Mouse (Mus musculus) adrenal gland (tissue): ENCODE measurements at regions not wholly inside any gene's neighbourhood (a gene's known extent, or its start where the extent isn't known, plus 50 kb on each side); places are given as distances from the start of the nearest gene placed in this dataset.

Experiments used
- intact Hi-C: fragments of 180-260 bp; cut with DNase I; formaldehyde crosslinking; loops from one replicate; pipeline ENCODE4 v1.15.1; 2025

DNA sequence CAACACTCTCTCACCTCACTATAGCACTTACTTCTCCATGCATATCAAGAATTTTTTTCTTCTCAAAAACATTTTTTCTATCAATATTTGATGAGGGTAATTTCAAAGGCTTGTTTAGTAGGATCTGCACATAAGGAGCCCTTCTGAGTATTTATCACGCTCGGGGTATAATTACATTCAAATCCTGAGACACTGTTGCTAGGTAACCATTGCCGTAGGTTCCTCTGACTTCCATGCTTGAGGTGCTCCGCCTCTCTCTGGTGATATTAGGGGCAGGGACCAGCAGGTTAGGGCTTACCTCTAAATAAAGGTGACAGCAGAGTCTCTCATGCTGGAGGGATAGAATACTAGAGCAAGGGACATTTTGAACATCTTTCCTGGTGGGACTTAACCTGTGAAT, 54.4 kb upstream of the 9630041A04Rik start:
- intact Hi-C loops, result no loop called here

DNA sequence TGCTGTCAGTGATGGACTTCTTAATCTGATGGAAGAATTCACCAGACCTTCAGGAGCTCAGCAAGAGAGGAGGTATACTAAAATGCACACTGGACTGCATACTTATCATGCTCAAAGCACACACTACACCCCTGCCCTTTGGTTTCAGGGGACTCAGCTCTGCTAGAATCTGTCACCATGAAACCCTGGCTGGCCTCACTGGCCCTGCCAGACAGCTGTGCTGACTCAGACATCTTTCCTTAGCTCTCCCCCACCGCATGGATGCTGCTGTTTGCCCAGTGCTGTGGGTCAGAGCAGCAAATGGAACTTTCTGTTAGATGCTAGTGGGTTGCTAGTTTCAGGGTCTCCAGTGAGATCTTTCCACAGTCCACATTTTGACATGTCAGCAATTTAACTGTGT, 64.9 kb upstream of the 9630041A04Rik start:
- intact Hi-C loops, result no loop called here

DNA sequence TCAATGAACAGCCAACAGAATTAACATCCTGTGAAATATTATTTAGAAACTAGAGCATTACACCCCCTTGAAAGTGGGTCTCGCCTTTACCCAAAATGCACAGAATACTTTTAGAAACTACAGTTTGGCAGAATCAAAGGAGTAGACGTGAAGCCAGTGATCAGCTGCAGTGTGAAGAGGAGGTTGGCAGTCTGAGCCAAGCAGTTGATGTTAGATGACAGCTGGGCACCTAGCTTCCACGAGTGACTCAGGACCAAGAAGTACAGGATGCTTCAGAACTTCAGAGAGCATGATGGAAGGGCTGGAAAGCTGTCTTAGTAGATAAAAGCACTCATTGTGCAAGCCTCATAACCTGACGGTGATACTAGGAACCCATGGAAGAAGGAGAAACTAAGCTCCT, 65.6 kb upstream of the 9630041A04Rik start:
- intact Hi-C loops, result no loop called here

DNA sequence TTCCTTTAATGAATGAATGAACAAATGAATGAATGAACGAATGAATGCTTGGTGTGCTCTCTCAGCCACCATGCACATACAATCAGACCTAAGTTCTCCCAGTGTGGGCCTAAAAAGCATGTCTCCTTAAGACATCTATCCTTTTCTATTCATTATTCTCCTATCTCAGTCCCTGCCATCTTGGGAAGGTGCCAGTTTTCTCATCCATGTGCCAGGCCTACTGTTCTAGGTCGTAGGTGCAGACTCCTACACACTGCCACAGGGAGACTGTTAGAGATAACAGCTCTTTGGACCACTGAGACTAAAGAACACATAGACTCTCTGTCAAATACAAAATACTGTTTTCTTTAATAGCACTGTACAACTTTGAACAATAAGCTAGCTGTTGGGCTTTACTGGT, 66.2 kb upstream of the 9630041A04Rik start:
- intact Hi-C loops, result no loop called here

DNA sequence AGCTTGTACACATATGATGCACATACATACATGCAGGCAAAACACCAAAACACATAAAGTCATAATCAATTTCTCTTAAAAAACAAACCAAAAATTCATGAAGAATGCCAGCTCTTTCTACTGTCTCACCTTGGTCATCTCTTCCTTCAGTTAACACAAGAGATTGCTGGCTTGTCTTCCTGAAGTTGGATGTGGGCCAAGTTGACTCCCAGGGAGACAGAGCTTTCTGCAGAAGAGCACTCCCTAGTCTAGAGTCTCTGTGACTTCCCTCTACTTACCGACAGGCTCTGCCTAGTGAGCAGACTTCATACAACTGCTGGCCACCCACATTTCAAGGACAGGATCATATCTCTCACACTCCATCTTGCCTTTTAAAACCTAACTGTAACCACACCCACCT, 70.7 kb upstream of the 9630041A04Rik start:
- intact Hi-C loops, result no loop called here

DNA sequence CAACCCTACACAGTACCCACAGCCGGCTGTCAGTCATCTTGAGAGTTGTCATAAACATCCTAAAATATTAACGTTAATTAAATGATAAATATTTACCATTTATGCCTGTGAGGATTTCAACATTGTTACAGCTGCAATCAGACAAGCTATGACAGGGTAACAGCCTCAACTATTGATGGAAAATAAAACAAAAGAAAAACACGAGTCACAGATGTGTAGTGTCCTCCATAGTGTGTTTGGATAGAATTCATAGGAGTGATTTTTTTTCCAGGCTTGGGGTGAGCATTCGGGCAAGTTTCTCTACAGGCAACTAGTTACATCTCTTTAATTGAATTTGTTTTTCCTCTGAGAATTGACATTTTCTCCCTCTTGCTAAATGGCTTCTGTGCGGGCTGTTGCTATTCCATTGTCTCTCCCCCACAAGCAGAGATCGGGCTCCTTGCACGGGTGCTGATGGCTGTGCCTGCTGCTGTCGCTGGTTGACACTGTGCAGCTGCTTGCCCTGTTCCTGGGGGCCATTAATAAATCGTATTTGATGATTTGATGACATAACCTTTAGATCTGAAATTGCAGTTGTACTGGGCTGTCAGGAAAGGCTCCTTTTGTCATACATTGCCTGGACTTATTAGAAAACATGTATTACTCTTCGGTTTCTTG, 120.6 kb upstream of the 9630041A04Rik start:
- intact Hi-C loops, result no loop called here

DNA sequence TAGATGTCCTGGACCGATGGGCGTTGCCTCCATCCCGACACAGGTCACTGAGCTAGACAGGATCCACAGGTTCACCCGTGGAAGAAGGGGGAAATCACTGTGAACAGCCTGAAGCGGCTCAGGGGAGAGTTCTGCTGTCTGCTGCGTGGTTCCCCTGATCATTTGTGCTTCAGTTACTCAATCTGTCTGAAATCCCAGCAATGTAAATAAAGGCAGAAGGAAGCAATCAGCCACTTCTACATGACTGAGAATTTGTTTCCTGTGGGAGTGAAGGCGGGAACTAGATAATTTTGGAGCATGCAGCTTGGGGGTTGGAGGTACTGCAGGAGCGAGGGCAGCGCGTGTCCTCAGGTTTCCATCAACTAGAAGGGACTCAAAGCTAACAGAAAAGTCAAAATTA, 122.3 kb upstream of the 9630041A04Rik start:
- intact Hi-C loops, result no loop called here

DNA sequence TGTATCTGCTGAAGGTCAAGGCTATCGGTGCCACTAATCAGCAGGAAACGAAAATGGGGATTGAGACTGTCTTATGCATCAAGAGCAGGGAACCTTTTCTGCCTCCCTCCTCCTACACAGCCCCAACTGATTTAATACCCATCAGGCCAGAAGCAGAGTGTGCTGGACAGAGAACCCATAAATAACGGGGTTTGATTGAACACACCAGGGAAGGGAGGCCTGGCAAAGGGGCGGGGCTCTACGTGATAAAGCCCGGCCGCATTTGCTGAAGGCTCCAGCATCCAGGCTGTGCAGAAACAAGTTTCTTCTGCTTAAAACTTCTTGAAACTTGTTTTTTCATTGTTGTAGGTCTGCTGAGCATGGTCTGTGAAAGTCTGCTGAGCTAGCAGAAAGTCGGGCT, 127.4 kb upstream of the 9630041A04Rik start:
- intact Hi-C loops, result no loop called here

DNA sequence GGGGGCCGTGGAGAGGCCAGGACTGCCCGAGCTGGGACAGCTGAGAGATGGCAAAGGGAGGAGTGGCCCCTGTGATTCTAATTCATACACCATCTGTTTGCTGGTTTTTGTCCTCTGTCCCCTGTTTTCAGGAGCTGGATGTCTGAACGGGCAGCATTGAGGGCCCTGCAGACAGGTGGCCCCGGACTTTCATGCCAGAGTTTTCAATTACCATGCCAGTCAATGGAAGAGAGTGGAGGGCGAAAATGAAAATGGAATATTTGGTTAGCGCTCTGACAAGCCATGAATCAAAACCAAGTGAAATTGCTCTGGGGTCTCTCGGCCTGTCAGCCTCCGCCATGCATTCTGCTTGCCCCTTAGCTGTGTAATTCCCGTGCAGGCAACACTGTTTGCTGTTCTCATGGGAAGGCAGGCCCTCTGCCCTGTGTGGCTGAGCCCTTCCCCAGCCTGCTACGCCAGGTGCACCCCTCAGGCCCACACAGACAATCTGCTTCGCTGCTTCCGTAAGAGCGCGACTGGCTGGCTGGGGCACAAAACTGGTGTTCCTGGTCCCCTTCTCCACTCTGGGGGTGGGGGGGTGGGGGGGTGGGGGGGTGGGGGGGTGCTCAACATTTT, 127.9 kb upstream of the 9630041A04Rik start:
- intact Hi-C loops, result no loop called here

DNA sequence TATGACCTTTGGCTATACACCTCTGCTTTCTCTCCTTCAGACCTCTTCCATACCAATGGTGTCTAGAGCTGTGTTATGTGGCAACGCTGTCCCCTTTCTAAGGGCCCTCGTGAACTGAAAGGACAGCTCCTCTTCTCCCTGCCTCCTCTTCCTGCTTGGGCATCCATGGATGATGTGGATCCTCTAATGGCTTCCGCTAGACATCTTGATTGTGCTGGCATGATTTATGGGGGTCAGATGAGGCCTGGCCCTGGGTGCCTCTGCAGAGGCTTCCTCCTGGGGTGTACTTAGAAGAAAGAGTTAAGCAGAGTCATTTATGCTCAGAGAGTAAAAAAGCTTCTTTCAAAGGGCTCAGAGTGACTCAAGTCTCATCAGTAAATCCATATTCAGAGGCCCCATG, 131.5 kb upstream of the 9630041A04Rik start:
- intact Hi-C loops, result no loop called here

DNA sequence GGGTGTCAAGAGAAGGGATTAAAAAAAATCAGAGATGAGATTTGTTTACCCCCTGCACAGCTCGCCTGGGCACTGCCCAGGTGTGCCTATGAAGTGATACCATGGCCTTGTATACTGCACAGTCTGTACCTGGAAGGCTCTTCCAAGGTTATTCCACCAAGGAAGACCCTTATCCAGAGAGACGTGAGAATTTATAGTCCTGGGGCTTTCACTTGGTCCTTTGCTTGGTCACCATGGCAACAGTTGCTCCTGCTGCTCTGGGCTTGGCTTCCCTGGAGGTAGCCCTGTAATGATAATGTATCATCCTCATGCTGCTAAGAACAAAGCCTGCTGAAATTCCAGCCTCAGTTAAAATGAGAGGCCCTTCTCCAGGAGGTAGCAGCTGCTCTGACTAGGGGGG, 143.7 kb upstream of the 9630041A04Rik start:
- intact Hi-C loops, result no loop called here

DNA sequence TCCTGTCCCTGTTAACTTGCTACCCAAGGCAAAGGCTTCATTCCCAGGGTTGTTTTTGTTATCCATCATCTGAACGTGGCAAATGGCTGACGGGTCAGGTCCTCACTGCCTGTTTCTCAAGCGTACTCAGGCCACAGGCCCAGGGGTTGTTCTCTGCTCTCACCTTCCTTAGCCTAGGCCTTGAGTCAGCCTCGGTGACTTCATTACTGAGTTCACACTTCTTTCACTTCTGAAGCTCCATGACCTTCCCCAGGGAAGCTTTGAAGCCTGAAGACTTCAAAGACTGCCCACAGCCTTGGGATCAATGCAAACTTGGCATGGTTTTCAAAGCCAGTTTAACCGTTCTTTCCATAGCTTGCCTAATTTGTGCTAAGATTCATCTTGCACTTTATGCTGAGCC, 145.3 kb upstream of the 9630041A04Rik start:
- intact Hi-C loops, result no loop called here

DNA sequence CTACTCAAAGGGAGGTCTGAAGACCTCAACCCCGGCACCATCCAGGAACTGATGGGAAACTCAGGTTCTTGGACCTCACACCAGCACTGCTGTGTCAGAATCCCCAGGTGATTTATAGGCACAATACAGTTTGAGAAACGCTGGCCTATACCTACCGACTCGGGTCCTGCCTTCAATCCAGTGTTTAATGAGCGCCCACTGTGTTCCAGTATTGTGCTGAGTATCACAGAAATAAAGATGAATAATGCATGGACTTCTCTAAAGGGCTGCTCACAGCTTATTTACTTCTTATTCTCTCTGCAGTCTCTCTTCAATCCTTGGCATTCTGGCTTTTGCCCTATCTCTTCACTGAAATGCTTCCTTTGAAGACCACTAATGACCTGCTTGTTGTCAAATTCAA, 146.8 kb upstream of the 9630041A04Rik start:
- intact Hi-C loops, result no loop called here

DNA sequence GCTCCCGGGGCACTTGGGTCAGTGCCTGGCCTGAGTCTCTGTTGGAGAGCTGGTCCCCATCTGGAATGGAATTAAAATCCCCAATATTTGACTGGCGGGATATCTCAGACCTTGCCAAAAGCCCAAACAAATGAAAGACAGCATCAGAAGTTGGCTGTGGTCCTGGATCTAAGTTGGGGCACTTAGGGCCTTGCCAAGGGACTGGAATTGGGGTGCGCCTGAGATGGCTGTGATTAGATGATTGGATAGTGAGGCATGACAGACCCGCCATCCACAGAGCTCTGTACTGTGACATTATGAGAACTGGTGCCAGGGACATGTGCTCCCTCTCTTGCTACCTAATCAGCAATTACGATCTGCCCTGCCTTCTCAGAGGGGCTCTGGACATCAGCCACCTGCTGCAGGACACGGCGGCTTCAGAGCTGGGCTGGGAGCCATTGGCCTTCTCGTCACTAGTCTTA, 151.0 kb upstream of the 9630041A04Rik start:
- intact Hi-C loops, result no loop called here

DNA sequence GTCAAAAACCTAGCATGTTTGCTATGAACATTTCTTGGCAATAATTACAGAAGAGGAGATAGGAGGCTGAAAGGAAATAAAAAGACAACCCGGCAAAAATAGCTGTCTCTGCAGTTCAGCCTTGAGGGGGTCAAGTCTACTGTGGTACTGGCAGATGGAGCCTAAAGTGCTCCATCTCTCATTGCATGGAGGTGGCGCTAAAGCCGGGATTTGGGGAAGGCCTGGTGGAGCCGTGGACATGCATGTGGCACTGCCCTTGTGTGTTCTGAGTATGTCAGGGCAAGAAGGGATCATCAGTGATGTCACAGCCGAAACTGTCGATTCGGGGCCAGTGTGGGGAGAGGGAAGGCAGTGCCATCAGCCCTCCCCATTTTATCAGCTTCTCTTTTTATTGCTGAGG, 161.3 kb upstream of the 9630041A04Rik start:
- intact Hi-C loops, result no loop called here

DNA sequence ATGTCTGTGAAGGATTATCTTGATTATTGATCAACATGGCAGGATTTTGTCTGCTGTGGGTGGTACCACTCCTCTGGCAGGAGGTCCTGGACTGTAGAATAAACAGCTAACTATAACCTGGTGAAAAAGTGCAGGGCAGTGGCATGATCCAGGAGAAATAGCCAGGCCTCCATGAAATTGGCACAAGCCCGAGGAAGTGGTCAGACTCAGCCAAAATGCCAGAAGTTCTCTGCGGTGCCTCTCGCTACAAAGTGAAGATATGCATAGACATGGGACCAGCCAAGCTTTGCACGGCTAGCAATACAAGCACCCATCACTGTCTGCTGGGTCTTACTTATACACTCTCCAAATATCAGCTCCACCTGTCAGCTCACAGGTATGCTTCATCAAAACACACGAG, 167.6 kb upstream of the 9630041A04Rik start:
- intact Hi-C loops, result no loop called here

DNA sequence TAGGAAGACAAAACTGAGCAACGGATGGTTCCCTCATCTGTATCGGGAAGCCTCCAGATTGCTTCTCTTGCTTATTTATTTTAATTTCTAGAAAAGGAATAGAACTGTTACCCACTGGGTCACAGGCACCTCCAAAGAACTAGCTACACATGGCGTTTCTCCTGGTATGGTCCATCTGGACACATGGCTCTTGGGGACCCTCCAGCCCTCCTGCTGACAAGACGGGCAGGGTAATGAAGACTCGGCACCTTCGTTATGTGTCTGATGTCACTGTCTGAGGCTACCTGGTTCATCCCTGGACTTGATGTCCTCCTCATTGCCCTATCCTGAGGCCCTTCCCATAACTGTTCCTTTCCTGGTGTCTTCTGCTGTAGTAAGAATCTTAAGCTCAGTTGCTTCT, 170.3 kb upstream of the 9630041A04Rik start:
- intact Hi-C loops, result loop anchor here (2.0 kb wide), 1 partner anchor 663 kb away; the partner anchor contains the start of gene Ephb1

DNA sequence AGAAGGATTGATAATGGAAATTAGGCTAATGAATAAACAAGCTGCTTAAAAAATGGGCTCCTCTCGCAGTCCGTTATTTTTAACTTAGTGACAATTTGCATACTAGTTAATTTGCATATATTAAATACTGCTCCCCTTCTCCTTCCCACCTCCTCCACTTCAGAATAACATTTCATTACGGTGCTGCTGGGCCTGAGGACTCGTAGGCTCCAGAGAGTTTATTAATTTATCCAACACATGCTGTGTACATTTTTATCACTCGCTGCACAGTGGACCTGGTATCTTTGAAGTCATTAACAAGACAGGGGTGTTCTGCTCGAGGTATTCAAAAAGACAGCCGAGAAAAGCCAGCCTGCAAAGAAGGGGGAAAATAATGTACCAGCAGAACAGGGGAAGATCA, 170.7 kb upstream of the 9630041A04Rik start:
- intact Hi-C loops, result loop anchor here (2.0 kb wide), 1 partner anchor 664 kb away; the partner anchor contains the start of gene Ephb1

DNA sequence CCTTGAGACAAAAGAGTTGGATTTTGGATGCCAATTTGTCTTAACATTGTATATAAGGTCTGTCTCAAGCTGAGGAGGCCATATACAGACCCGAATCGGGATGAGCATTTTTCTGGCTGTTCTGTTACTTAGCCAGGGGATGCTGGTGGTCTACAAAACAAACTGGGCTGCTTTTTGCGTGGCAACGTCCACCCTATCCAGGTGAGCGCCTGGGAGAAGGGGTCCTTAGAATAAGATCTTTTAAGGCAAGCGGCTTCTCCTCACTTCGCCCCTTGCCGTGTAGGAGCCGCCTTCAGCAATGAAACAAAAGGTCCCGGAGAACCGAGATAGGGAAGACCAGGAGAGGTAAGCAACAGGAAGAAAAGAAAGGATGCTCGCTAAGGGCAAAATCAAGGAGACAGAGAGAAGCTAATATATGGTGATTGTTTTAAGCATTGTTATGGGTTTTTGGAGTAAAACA, 171.2 kb upstream of the 9630041A04Rik start:
- intact Hi-C loops, result loop anchor here (2.0 kb wide), 1 partner anchor 664 kb away; the partner anchor contains the start of gene Ephb1

DNA sequence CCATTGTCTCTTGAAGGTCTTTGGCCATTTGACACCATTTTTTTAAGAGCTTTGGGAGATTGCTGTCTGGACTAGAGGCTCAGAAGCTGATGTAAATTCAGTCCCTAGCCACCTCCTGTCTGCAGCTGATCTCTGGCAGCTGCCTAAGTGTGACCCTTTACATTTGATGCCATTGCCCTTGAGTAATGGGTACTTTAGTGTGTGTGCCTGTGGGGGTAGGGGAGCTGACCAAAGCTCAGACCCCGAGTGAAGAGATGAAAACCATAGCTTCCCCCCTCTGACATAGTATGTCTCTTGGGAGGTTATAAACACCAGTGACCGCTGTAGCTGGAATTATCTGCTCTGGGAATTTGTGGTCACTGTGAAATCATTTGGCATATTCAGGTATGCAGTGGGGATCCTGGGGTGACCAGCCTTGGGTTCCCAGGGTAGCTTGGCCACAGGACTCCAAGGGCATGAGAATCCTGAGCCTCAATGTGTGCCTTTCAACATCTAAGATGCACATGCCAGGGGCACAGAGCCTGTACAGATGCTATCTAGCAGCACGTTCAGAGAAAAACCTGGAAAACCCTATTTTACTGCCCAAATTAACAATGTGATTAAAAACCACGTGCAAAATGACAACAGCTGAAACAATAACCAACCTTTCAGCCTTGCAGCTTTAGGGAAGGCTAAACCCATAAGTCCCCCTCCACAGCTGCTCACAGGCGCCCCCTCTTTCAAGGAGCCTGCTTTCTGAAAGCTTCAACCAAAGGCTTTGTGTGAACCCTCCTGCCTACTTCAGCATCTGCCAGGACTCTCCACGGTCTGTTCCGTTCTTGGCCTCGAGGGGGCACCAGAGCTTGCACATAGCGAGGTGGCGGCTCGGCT, 171.9 kb upstream of the 9630041A04Rik start:
- intact Hi-C loops, result loop anchor here (2.0 to 5.0 kb wide), 3 partner anchors 319 to 665 kb away; partner anchors contain the start of gene Ephb1

DNA sequence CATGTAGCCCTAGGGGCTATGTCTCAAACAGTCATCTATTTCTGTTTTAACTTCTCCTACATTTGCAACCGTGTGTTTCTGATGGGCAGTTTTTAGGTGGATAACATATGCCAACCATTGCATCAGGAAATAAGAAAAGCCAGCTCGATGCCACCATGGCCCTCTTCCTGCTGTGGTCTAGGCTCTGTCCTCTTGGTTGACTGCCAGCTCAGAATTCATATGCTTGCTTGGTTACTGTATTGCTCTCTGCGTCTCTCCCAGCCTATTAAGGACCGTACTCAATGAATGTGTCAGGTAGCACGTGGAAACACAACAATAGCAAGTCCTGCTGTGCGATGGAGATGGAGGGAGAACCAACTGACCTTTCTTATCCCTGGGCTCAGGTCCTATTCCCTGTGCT, 174.4 kb upstream of the 9630041A04Rik start:
- intact Hi-C loops, result loop anchor here (5.0 kb wide), 1 partner anchor 375 kb away; no protein-coding TSS in a partner anchor

DNA sequence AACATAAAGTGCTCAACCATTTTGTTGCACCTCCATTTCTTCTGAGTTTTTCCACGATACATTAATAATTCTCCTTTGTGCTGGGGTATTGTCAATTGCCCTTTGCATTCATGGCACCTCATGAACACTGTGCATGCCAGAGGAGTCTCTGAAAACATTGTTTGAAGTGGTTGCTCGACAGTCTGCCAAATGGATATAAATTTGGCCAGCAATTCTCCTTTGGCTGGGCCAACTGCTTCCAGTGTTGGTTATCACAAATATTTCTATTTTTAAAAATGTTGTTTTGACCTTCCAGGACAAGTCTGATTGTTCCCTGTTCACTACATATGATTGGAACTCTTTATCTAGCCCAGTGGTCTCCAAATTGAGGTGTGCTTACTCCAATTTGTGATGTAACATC, 184.1 kb upstream of the 9630041A04Rik start:
- intact Hi-C loops, result no loop called here
